Mouse (Mus musculus): ENCODE results near the gene Psen2. TPM values are rescaled to one million over a fixed set of nuclear protein-coding genes. Genes with fewer than 3 reads are reported as not detected.

Gene Psen2
- total and polyA plus RNA-seq, 3 experiments: 23.4 to 46.1 (median 45.3) TPM

GRCm38 (mm10) chr1:180225500-180226220 is 37.6 kb downstream of the Psen2 start:
- Histone ChIP-seq H3K27me3 (replicated peaks) (no peaks in the 10 kb centered on the region), H3K4me2 (ENCODE audit: insufficient read depth, low read depth, poor library complexity, severe bottlenecking) (peak overlapping the region; percentile 30), H3K9ac (ENCODE audit: insufficient read depth, low read depth) (peak overlapping the region; percentile 43), H3K4me1 (ENCODE audit: control insufficient read depth in 1 of 2, insufficient read depth in 2 of 2) (peaks cover 24 to 38% of the 10 kb centered on the region in 2 experiments), H3K9me3 (replicated peaks; ENCODE audit: low read length) (no peaks in the 10 kb centered on the region), H3K36me3 (replicated peaks in 1 of 2; ENCODE audit: control insufficient read depth in 1 of 2, insufficient read depth in 1 of 2, low read length in 1 of 2) (peaks cover 5 to 46% of the 10 kb centered on the region in 2 experiments), H3K79me2 (replicated peaks; ENCODE audit: control insufficient read depth, extremely low read depth, insufficient read depth, poor library complexity, severe bottlenecking) (no peaks in the 10 kb centered on the region), H3K4me3 (replicated peaks in 1 of 3; ENCODE audit: low read depth in 2 of 3, low read length in 2 of 3, poor library complexity in 1 of 3) (peak overlapping the region; percentile 24 to 37 (median 33)), H3K27ac (ENCODE audit: insufficient read depth, low read depth) (peak overlapping the region; percentile 44)
- peak; percentile 60 for DNase-seq (ENCODE audit: extremely low read depth)
- TF ChIP-seq CTCF (conservative IDR thresholded peaks at IDR 0.05 in 1 of 2, IDR thresholded peaks at IDR 0.05 in 1 of 2; ENCODE audit: low read depth in 2 of 2, low read length in 2 of 2): no peak
- TF ChIP-seq NRF1 (IDR thresholded peaks at IDR 0.05; ENCODE audit: low read depth, low read length): no peak
- no peak for TF ChIP-seq BHLHE40 (IDR thresholded peaks at IDR 0.05; ENCODE audit: low read depth, low read length)
- TF ChIP-seq CHD2 (IDR thresholded peaks at IDR 0.05; ENCODE audit: low read length): no peak
- TF ChIP-seq PAX5 (IDR thresholded peaks at IDR 0.05; ENCODE audit: low read length): no peak
- TF ChIP-seq JUND (conservative IDR thresholded peaks at IDR 0.05; ENCODE audit: low read depth, low read length): no peak
- TF ChIP-seq CHD1 (IDR thresholded peaks at IDR 0.05; ENCODE audit: low read depth, low read length): no peak
- peak; percentile 59 for TF ChIP-seq POLR2A (IDR thresholded peaks at IDR 0.05; ENCODE audit: low read depth, low read length)
- no peak for TF ChIP-seq HCFC1 (IDR thresholded peaks at IDR 0.05; ENCODE audit: low read depth, low read length)
- no peak for TF ChIP-seq ZKSCAN1 (IDR thresholded peaks at IDR 0.05; ENCODE audit: borderline replicate concordance, low read depth, low read length)
- peak; percentile 10; the same call in 1 of the 2 replicates for TF ChIP-seq IRF4 (IDR thresholded peaks at IDR 0.05; ENCODE audit: low read depth, low read length)
- no peak for TF ChIP-seq MEF2A (IDR thresholded peaks at IDR 0.05; ENCODE audit: borderline replicate concordance, low read depth, low read length)
- TF ChIP-seq GABPA (IDR thresholded peaks at IDR 0.05; ENCODE audit: insufficient replicate concordance, low read depth, low read length): no peak
- TF ChIP-seq ZMIZ1 (IDR thresholded peaks at IDR 0.05; ENCODE audit: low read depth, low read length): no peak
- 0 out of 2 replicates have a peak, but pooled peaks have one; percentile 32 for TF ChIP-seq ELF1 (IDR thresholded peaks at IDR 0.05; ENCODE audit: low read depth, low read length)
- no peak for TF ChIP-seq MAFK (IDR thresholded peaks at IDR 0.05; ENCODE audit: insufficient replicate concordance, low read length)
- TF ChIP-seq JUN (IDR thresholded peaks at IDR 0.05; ENCODE audit: insufficient read depth, low read depth, low read length): no peak
- no peak for TF ChIP-seq UBTF (IDR thresholded peaks at IDR 0.05; ENCODE audit: low read depth, low read length)
- no peak for TF ChIP-seq USF2 (conservative IDR thresholded peaks at IDR 0.05; ENCODE audit: low read depth, low read length)
- TF ChIP-seq MAZ (IDR thresholded peaks at IDR 0.05; ENCODE audit: low read depth, low read length): peak; percentile 81; the same call in 1 of the 2 replicates
- no peak for TF ChIP-seq RCOR1 (conservative IDR thresholded peaks at IDR 0.05; ENCODE audit: low read depth, low read length)
- TF ChIP-seq MAX (IDR thresholded peaks at IDR 0.05; ENCODE audit: low read length): peak; percentile 31; the same call in 1 of the 2 replicates
- no peak; the same call in 1 of the 2 replicates for TF ChIP-seq SIN3A (IDR thresholded peaks at IDR 0.05; ENCODE audit: low read length)
- TF ChIP-seq ETS1 (conservative IDR thresholded peaks at IDR 0.05; ENCODE audit: low read depth, low read length): no peak
- no peak for TF ChIP-seq EP300 (IDR thresholded peaks at IDR 0.05; ENCODE audit: low read length)
- peak; percentile 46; the same call in 1 of the 2 replicates for TF ChIP-seq NELFE (IDR thresholded peaks at IDR 0.05; ENCODE audit: low read depth, low read length)
- TF ChIP-seq MXI1 (IDR thresholded peaks at IDR 0.05; ENCODE audit: low read depth, low read length): peak; percentile 73; the same call in 1 of the 2 replicates
- no peak for TF ChIP-seq ZNF384 (IDR thresholded peaks at IDR 0.05; ENCODE audit: low read depth, low read length)
- TF ChIP-seq SMC3 (IDR thresholded peaks at IDR 0.05; ENCODE audit: low read depth, low read length): no peak
- 0 out of 2 replicates have a peak, but pooled peaks have one; percentile 20 for TF ChIP-seq TCF12 (IDR thresholded peaks at IDR 0.05; ENCODE audit: low read depth, low read length)
- TF ChIP-seq TBP (conservative IDR thresholded peaks at IDR 0.05; ENCODE audit: low read depth, low read length): no peak
- TF ChIP-seq POLR2AphosphoS2 (IDR thresholded peaks at IDR 0.05; ENCODE audit: low read depth, low read length): peak; percentile 72; the same call in 1 of the 2 replicates
- in situ Hi-C loops (cut with MboI; ENCODE audit: low pct_ligation_motif_present, low pct_unique_long_range_greater_than_20kb, low sequenced_read_pairs): no loop called here
- dilution Hi-C loops (cut with MboI; ENCODE audit: extremely low pct_ligation_motif_present, extremely low pct_unique_long_range_greater_than_20kb, low sequenced_read_pairs): no loop called here

Measured in CH12.LX (cell line).